Mouse (Mus musculus): ENCODE measurements around the gene Hectd1.

Hectd1 gene

GRCm38 (mm10) chr12:51823311-51823710, 6.0 kb downstream of the Hectd1 start:
- no peaks in the 10 kb centered on the region for H3K27me3 ChIP-seq (ENCODE audit: insufficient read depth, low read length)
- peaks cover 20% of the 10 kb centered on the region for H3K4me1 ChIP-seq (replicated peaks; ENCODE audit: low read depth, low read length)
- no peaks in the 10 kb centered on the region for H3K9me3 ChIP-seq (ENCODE audit: low read length)
- TF ChIP-seq NANOG (IDR thresholded peaks at IDR 0.05; ENCODE audit: borderline replicate concordance, low read length) (no peak), POU5F1 (IDR thresholded peaks at IDR 0.05; ENCODE audit: borderline replicate concordance, low read length) (no peak), CTCF (conservative IDR thresholded peaks at IDR 0.05; ENCODE audit: low read length) (no peak)
- no peak overlapping the region for H3K4me3 ChIP-seq (replicated peaks; ENCODE audit: low read length)
- no peaks in the 10 kb centered on the region for H3K36me3 ChIP-seq (ENCODE audit: insufficient read depth, low read length)

GRCm38 (mm10) chr12:51822861-51823260, 6.5 kb downstream of the Hectd1 start:
- no peak for TF ChIP-seq POU5F1 (IDR thresholded peaks at IDR 0.05; ENCODE audit: borderline replicate concordance, low read length)
- no peak for TF ChIP-seq NANOG (IDR thresholded peaks at IDR 0.05; ENCODE audit: borderline replicate concordance, low read length)
- TF ChIP-seq CTCF (conservative IDR thresholded peaks at IDR 0.05; ENCODE audit: low read length) = no peak
- H3K36me3 ChIP-seq (ENCODE audit: insufficient read depth, low read length) = no peaks in the 10 kb centered on the region
- peaks cover 15% of the 10 kb centered on the region for H3K4me1 ChIP-seq (replicated peaks; ENCODE audit: low read depth, low read length)

GRCm38 (mm10) chr12:51822236-51822635, 7.1 kb downstream of the Hectd1 start:
- H3K4me1 ChIP-seq (replicated peaks; ENCODE audit: low read depth, low read length) = peaks cover 13% of the 10 kb centered on the region; the same call in 1 of the 2 replicates
- no peaks in the 10 kb centered on the region for H3K9me3 ChIP-seq (ENCODE audit: low read length)
- no peak overlapping the region for H3K4me3 ChIP-seq (replicated peaks; ENCODE audit: low read length)
- TF ChIP-seq CTCF (conservative IDR thresholded peaks at IDR 0.05; ENCODE audit: low read length) (no peak), NANOG (IDR thresholded peaks at IDR 0.05; ENCODE audit: borderline replicate concordance, low read length) (no peak)
- H3K27me3 ChIP-seq (ENCODE audit: insufficient read depth, low read length) = no peaks in the 10 kb centered on the region
- no peaks in the 10 kb centered on the region for H3K36me3 ChIP-seq (ENCODE audit: insufficient read depth, low read length)

More at GRCm38 (mm10) chr12:51822861-51823260, 6.5 kb downstream of the Hectd1 start:
- no peaks in the 10 kb centered on the region for H3K9me3 ChIP-seq (ENCODE audit: low read length)
- no peaks in the 10 kb centered on the region for H3K27me3 ChIP-seq (ENCODE audit: insufficient read depth, low read length)
- no peak overlapping the region for H3K4me3 ChIP-seq (replicated peaks; ENCODE audit: low read length)

- Histone ChIP-seq H3K4me1 (replicated peaks; ENCODE audit: low read depth, low read length) (peaks cover 10% of the 10 kb centered on the region; the same call in 1 of the 2 replicates), H3K9me3 (ENCODE audit: low read length) (no peaks in the 10 kb centered on the region), H3K36me3 (ENCODE audit: insufficient read depth, low read length) (no peaks in the 10 kb centered on the region), H3K27me3 (ENCODE audit: insufficient read depth, low read length) (no peaks in the 10 kb centered on the region), H3K4me3 (replicated peaks; ENCODE audit: low read length) (no peak overlapping the region)
- TF ChIP-seq NANOG (IDR thresholded peaks at IDR 0.05; ENCODE audit: borderline replicate concordance, low read length) (no peak), CTCF (conservative IDR thresholded peaks at IDR 0.05; ENCODE audit: low read length) (no peak), POU5F1 (IDR thresholded peaks at IDR 0.05; ENCODE audit: borderline replicate concordance, low read length) (no peak)
These were observed 8.1 kb downstream of the Hectd1 start for GRCm38 (mm10) chr12:51821256-51821655.

- H3K4me1 ChIP-seq (replicated peaks; ENCODE audit: low read depth, low read length) = peaks cover 10% of the 10 kb centered on the region; the same call in 1 of the 2 replicates
- no peaks in the 10 kb centered on the region for H3K9me3 ChIP-seq (ENCODE audit: low read length)
- H3K27me3 ChIP-seq (ENCODE audit: insufficient read depth, low read length) = no peaks in the 10 kb centered on the region
- 0 out of 2 replicates have a peak, but pooled peaks cover 3% of the 10 kb centered on the region for H3K36me3 ChIP-seq (ENCODE audit: insufficient read depth, low read length)
- TF ChIP-seq CTCF (conservative IDR thresholded peaks at IDR 0.05; ENCODE audit: low read length) = no peak
- TF ChIP-seq NANOG (IDR thresholded peaks at IDR 0.05; ENCODE audit: borderline replicate concordance, low read length) = no peak
- TF ChIP-seq POU5F1 (IDR thresholded peaks at IDR 0.05; ENCODE audit: borderline replicate concordance, low read length) = no peak
- H3K4me3 ChIP-seq (replicated peaks; ENCODE audit: low read length) = no peak overlapping the region
These were observed 9.3 kb downstream of the Hectd1 start for GRCm38 (mm10) chr12:51819951-51820498.

- Histone ChIP-seq H3K4me3 (replicated peaks; ENCODE audit: low read length) (no peak overlapping the region), H3K36me3 (ENCODE audit: insufficient read depth, low read length) (0 out of 2 replicates have a peak, but pooled peaks cover 10% of the 10 kb centered on the region), H3K9me3 (ENCODE audit: low read length) (peaks cover 10% of the 10 kb centered on the region; the same call in 1 of the 2 replicates), H3K4me1 (replicated peaks; ENCODE audit: low read depth, low read length) (peaks cover 10% of the 10 kb centered on the region; the same call in 1 of the 2 replicates), H3K27me3 (ENCODE audit: insufficient read depth, low read length) (no peaks in the 10 kb centered on the region)
- no peak for TF ChIP-seq CTCF (conservative IDR thresholded peaks at IDR 0.05; ENCODE audit: low read length)
- no peak for TF ChIP-seq NANOG (IDR thresholded peaks at IDR 0.05; ENCODE audit: borderline replicate concordance, low read length)
- no peak for TF ChIP-seq POU5F1 (IDR thresholded peaks at IDR 0.05; ENCODE audit: borderline replicate concordance, low read length)
These were observed 11.3 kb downstream of the Hectd1 start for GRCm38 (mm10) chr12:51817815-51818613.

- no peaks in the 10 kb centered on the region for H3K4me1 ChIP-seq (replicated peaks; ENCODE audit: low read depth, low read length)
- H3K36me3 ChIP-seq (ENCODE audit: insufficient read depth, low read length) = 0 out of 2 replicates have a peak, but pooled peaks cover 10% of the 10 kb centered on the region
- H3K9me3 ChIP-seq (ENCODE audit: low read length) = peaks cover 10% of the 10 kb centered on the region; the same call in 1 of the 2 replicates
- no peaks in the 10 kb centered on the region for H3K27me3 ChIP-seq (ENCODE audit: insufficient read depth, low read length)
- TF ChIP-seq CTCF (conservative IDR thresholded peaks at IDR 0.05; ENCODE audit: low read length) (no peak), NANOG (IDR thresholded peaks at IDR 0.05; ENCODE audit: borderline replicate concordance, low read length) (no peak), POU5F1 (IDR thresholded peaks at IDR 0.05; ENCODE audit: borderline replicate concordance, low read length) (no peak)
- H3K4me3 ChIP-seq (replicated peaks; ENCODE audit: low read length) = no peak overlapping the region
These were observed 17.8 kb downstream of the Hectd1 start for GRCm38 (mm10) chr12:51811388-51812140.

GRCm38 (mm10) chr12:51810564-51810963, 18.8 kb downstream of the Hectd1 start:
- Histone ChIP-seq H3K9me3 (ENCODE audit: low read length) (peaks cover 10% of the 10 kb centered on the region; the same call in 1 of the 2 replicates), H3K27me3 (ENCODE audit: insufficient read depth, low read length) (no peaks in the 10 kb centered on the region), H3K36me3 (ENCODE audit: insufficient read depth, low read length) (0 out of 2 replicates have a peak, but pooled peaks cover 13% of the 10 kb centered on the region), H3K4me3 (replicated peaks; ENCODE audit: low read length) (no peak overlapping the region), H3K4me1 (replicated peaks; ENCODE audit: low read depth, low read length) (no peaks in the 10 kb centered on the region)
- TF ChIP-seq NANOG (IDR thresholded peaks at IDR 0.05; ENCODE audit: borderline replicate concordance, low read length) (no peak), CTCF (conservative IDR thresholded peaks at IDR 0.05; ENCODE audit: low read length) (no peak), POU5F1 (IDR thresholded peaks at IDR 0.05; ENCODE audit: borderline replicate concordance, low read length) (no peak)

Data from E14TG2a.4 (cell line).